Comparison of ENCODE assay signal across 27 mouse cellular contexts in genomic region chr5:88581343-88581742, GRCm38 (mm10). TPM values are rescaled to one million over a fixed set of nuclear protein-coding genes. Genes with fewer than 3 reads are reported as not detected.
"Had no signal": no experiment of that assay in that cellular context is flagged by ENCODE, and none has a peak within 500 bp of the region (broad histone marks: within the 10 kb centered on the region; RNA-seq: fewer than 3 reads in every experiment).

No protein-coding gene starts in this region.

- H3K27me3 ChIP-seq: heart, embryonic 12.5 days; hindbrain, embryonic 12.5 days; intestine, embryonic 15.5 days; limb, embryonic 12.5 days; liver, embryonic 13.5 days; liver, embryonic 15.5 days had no signal

- H3K4me3 ChIP-seq: gastrocnemius, adult 2 months; heart, adult 2 months; heart, embryonic 12.5 days; hindbrain, embryonic 10.5 days; hindbrain, embryonic 12.5 days; intestine, embryonic 15.5 days; layer of hippocampus, adult 2 months; left cerebral cortex, adult 2 months; limb, embryonic 10.5 days; limb, embryonic 12.5 days; liver, embryonic 13.5 days; liver, embryonic 15.5 days had no signal

- H3K27ac ChIP-seq: gastrocnemius, adult 2 months; heart, adult 2 months; hindbrain, embryonic 10.5 days; hindbrain, embryonic 12.5 days; hindbrain, embryonic 14.5 days; intestine, embryonic 15.5 days; layer of hippocampus, adult 2 months; left cerebral cortex, adult 2 months; limb, embryonic 10.5 days; limb, embryonic 12.5 days; liver, embryonic 13.5 days; liver, embryonic 15.5 days had no signal

- H3K36me3 ChIP-seq: heart, embryonic 12.5 days; hindbrain, embryonic 12.5 days; intestine, embryonic 15.5 days; limb, embryonic 10.5 days; limb, embryonic 12.5 days; liver, embryonic 13.5 days; liver, embryonic 15.5 days had no signal

- ATAC-seq: hindbrain, embryonic 16.5 days; inflammation-experienced regulatory T-cells, adult 6 months; intestine, embryonic 15.5 days; intestine, postnatal 0 days had no signal

- H3K4me2 ChIP-seq: heart, embryonic 12.5 days; hindbrain, embryonic 12.5 days; hindbrain, embryonic 14.5 days; intestine, embryonic 15.5 days; limb, embryonic 12.5 days; liver, embryonic 13.5 days; liver, embryonic 15.5 days had no signal

- DNase-seq: gastrocnemius, adult 2 months; gastrocnemius, postnatal 10 days; gastrocnemius, postnatal 25 days; heart, adult 2 months; heart, postnatal 10 days; heart, postnatal 4 days; kidney, adult 18-20 months; kidney, adult 8-10 months; kidney, postnatal 10 days; kidney, postnatal 25 days; kidney, postnatal 4 days; liver; liver, embryonic 13.5 days had no signal

- H3K9ac ChIP-seq: heart, embryonic 12.5 days; hindbrain, embryonic 12.5 days; hindbrain, embryonic 14.5 days; intestine, embryonic 15.5 days; limb, embryonic 12.5 days; liver, embryonic 13.5 days; liver, embryonic 15.5 days had no signal

- H3K9me3 ChIP-seq: heart, embryonic 12.5 days; hindbrain, embryonic 10.5 days; hindbrain, embryonic 12.5 days; intestine, embryonic 15.5 days; limb, embryonic 10.5 days; limb, embryonic 12.5 days; liver, embryonic 13.5 days; liver, embryonic 15.5 days had no signal

RNA-seq across cellular contexts. Expression of gene Jchain, which starts 53.7 kb away (rescaled TPM):
- polyA plus RNA-seq: intestine, postnatal 0 days; kidney, embryonic 14.5 days; limb, embryonic 10.5 days; limb, embryonic 12.5 days had no signal
